Mouse (Mus musculus) heart, postnatal 0 days (tissue): ENCODE measurements around the gene Spata17. TPM values are rescaled to one million over a fixed set of nuclear protein-coding genes. Genes with fewer than 3 reads are reported as not detected.

Experiments used
- ATAC-seq: fragments of 200-750 bp; cut with Nextera tagmentation; 2 replicates; pipeline ENCODE4 v1.8.0; 2017; ENCODE audit warnings: low read depth, moderate number of reproducible peaks, moderate library complexity; ENCODE audit not compliant: insufficient read depth
- DNase-seq: peaks from one replicate; pipeline ENCODE4 v3.0.0-alpha.2; 2016; ENCODE audit warnings: low spot score
- H3K27ac ChIP-seq: fragments of 300-500 bp; sonication (generic); 2 replicates; pipeline ENCODE4 v1.5.1; 2014; ENCODE audit warnings: low read depth, mild to moderate bottlenecking
- H3K27me3 ChIP-seq: fragments of 300-500 bp; sonication (generic); 2 replicates; pipeline ENCODE4 v1.6.1; 2014; ENCODE audit warnings: low read length, mixed read lengths; ENCODE audit not compliant: control insufficient read depth, insufficient read depth
- H3K36me3 ChIP-seq: fragments of 300-500 bp; sonication (generic); replicated peaks from 2 replicates; pipeline ENCODE4 v1.6.1; 2014; ENCODE audit warnings: low read length, mixed read lengths; ENCODE audit not compliant: control insufficient read depth, insufficient read depth
- H3K4me1 ChIP-seq: fragments of 300-500 bp; sonication (generic); 2 replicates; pipeline ENCODE4 v1.6.1; 2014; ENCODE audit warnings: antibody characterized with exemption; ENCODE audit not compliant: control insufficient read depth, insufficient read depth
- H3K4me2 ChIP-seq: fragments of 300-500 bp; sonication (generic); 2 replicates; pipeline ENCODE4 v1.6.1; 2014; ENCODE audit warnings: low read depth, mild to moderate bottlenecking, low read length, moderate library complexity
- H3K4me3 ChIP-seq: fragments of 300-500 bp; sonication (generic); 2 replicates; pipeline ENCODE4 v1.5.1; 2014; ENCODE audit warnings: low read depth, low read length
- H3K9ac ChIP-seq: fragments of 300-500 bp; sonication (generic); replicated peaks from 2 replicates; pipeline ENCODE4 v1.6.1; 2014; ENCODE audit warnings: low read depth, low read length, mixed read lengths
- H3K9me3 ChIP-seq: fragments of 300-500 bp; sonication (generic); replicated peaks from 2 replicates; pipeline ENCODE4 v1.6.1; 2016; ENCODE audit warnings: low read length; ENCODE audit not compliant: control insufficient read depth
- CTCF ChIP-seq: IDR thresholded peaks from 2 replicates; pipeline ENCODE4 v1.5.1; 2016; ENCODE audit warnings: antibody characterized with exemption, control low read depth, low read depth
- EP300 ChIP-seq: IDR thresholded peaks from 2 replicates; pipeline ENCODE4 v1.6.1; 2016; ENCODE audit warnings: antibody characterized with exemption, low read depth
- WGBS: fragments of 180-500 bp; shearing (Covaris S2); extraction: QIAGEN DNeasy Blood & Tissue Kit; methylation state at CpG from one replicate; pipeline ENCODE4 v1.1.7; 2014; 5-methylcytosine and 5-hydroxymethylcytosine counted together
- polyA plus RNA-seq: library from polyadenylated mRNA; unstranded; fragments of >200 nt; fragmentation: Nextera tagmentation; extraction: Ambion mirVana; gene quantifications from 2 replicates; pipeline ENCODE4 v1.2.1, GENCODE M21; 2015
- total RNA-seq: library from RNA; depleted of rRNA; stranded (reverse); fragments of >200 nt; gene quantifications from 2 replicates; pipeline ENCODE4 v1.2.3, GENCODE M21; 2014; ENCODE audit warnings: low replicate concordance

Gene Spata17
- total and polyA plus RNA-seq, 2 experiments from 2014 or later = 0.15 to 1.1 TPM

DNA sequence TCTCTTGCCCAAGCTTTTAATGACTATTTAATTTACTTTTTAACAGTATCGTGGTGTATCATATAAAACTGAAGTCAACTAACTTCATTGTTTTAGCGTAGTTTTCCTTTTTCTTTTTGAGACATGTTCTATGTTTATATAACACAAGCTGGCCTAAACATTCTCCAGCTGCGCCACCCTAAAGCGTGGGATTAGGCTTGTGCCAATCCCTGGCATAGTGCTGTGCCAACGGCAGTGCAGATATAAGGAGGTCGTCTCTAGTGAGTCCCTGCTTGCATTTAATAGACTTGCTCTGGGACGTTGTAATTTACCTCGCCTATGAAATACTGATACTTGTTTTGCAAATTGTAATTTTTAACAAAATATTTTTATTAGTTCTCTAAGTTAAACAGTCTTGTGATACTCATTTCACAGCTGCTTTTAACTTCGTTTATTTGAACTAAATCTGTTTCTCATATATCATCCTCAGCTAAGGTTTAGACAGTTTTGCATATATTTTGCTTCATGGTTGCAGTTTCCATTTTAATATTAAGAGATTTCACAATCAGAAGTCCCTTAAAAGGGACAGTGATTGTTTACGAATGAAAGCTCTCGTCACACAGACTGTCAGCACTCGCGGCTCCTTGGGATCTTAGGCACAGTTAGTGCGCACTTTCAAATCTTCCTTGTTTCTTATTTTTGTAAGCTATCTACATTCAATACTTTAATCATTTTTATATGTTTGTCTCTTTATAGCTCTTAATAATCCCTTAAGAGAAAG lies 17.1 kb upstream of the Spata17 start:
- Histone ChIP-seq H3K36me3 (peaks cover 23% of the 10 kb centered on the region), H3K27me3 (no peaks in the 10 kb centered on the region), H3K4me1 (peaks cover 5% of the 10 kb centered on the region; the same call in 1 of the 2 replicates), H3K9me3 (no peaks in the 10 kb centered on the region), H3K9ac (no peak overlapping the region), H3K4me3 (no peak overlapping the region), H3K27ac (no peak overlapping the region), H3K4me2 (no peak overlapping the region)
- ATAC-seq = no peak
- 90% methylated on average over 14 of the region's 14 CpGs for WGBS
- TF ChIP-seq CTCF (no peak), EP300 (no peak)
- DNase-seq = no peak

DNA sequence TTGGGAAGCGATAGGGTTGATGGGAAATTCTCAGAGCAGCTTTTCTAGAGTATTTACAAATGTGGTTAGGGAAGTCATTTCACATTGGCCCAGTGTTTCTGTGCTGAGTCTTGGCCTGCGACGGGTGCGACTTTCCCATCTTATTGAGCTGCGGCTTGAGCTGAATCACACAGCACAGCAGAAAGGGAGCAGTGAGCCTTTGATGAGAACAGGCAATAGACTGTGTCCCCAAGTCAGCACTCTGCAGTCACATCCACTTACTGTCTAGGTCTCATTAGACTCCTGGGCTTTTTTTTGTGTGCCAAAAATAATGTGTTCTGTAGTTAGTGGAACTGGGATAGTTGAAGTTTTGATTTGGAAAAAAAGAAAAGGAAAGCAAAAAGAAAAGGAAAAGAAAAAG lies 15.0 kb upstream of the Spata17 start:
- peaks cover 8% of the 10 kb centered on the region for H3K4me1 ChIP-seq
- no peak overlapping the region for H3K4me2 ChIP-seq
- no peak overlapping the region for H3K4me3 ChIP-seq
- H3K36me3 ChIP-seq = peaks cover 22% of the 10 kb centered on the region
- no peaks in the 10 kb centered on the region for H3K27me3 ChIP-seq
- no peaks in the 10 kb centered on the region for H3K9me3 ChIP-seq
- H3K9ac ChIP-seq = no peak overlapping the region
- 92% methylated on average over 5 of the region's 5 CpGs for WGBS
- TF ChIP-seq EP300 (no peak), CTCF (no peak)
- ATAC-seq = no peak
- H3K27ac ChIP-seq = no peak overlapping the region
- DNase-seq = no peak

- Histone ChIP-seq H3K4me2 (no peak overlapping the region), H3K4me1 (peaks cover 8% of the 10 kb centered on the region), H3K27ac (no peak overlapping the region), H3K36me3 (peaks cover 17% of the 10 kb centered on the region), H3K4me3 (no peak overlapping the region), H3K9ac (no peak overlapping the region), H3K27me3 (no peaks in the 10 kb centered on the region), H3K9me3 (no peaks in the 10 kb centered on the region)
- no peak for ATAC-seq
- TF ChIP-seq EP300 = no peak
- no peak for DNase-seq
- WGBS = 73% methylated on average over 13 of the region's 13 CpGs
These were observed 13.3 kb upstream of the Spata17 start for GRCm38 (mm10) chr1:187228414-187229146.

GRCm38 (mm10) chr1:187226328-187227025 lies 11.2 kb upstream of the Spata17 start:
- 29% methylated on average over 11 of the region's 11 CpGs for WGBS
- H3K27ac ChIP-seq = peak overlapping the region; percentile 52

GRCm38 (mm10) chr1:187220756-187221155 lies 5.5 kb upstream of the Spata17 start:
- Histone ChIP-seq H3K36me3 (0 out of 2 replicates have a peak, but pooled peaks cover 3% of the 10 kb centered on the region), H3K4me3 (no peak overlapping the region), H3K9me3 (no peaks in the 10 kb centered on the region), H3K4me2 (no peak overlapping the region), H3K27me3 (no peaks in the 10 kb centered on the region), H3K9ac (no peak overlapping the region), H3K4me1 (no peaks in the 10 kb centered on the region), H3K27ac (no peak overlapping the region)
- ATAC-seq (no peak), DNase-seq (no peak)
- no peak for TF ChIP-seq CTCF
- TF ChIP-seq EP300 = no peak
- 71% methylated on average over 6 of the region's 6 CpGs for WGBS

More at GRCm38 (mm10) chr1:187226328-187227025, 11.2 kb upstream of the Spata17 start:
- H3K9me3 ChIP-seq = no peaks in the 10 kb centered on the region
- H3K4me2 ChIP-seq = peak overlapping the region; percentile 11; the same call in 1 of the 2 replicates
- H3K27me3 ChIP-seq = no peaks in the 10 kb centered on the region
- H3K36me3 ChIP-seq = 0 out of 2 replicates have a peak, but pooled peaks cover 6% of the 10 kb centered on the region
- no peak for TF ChIP-seq EP300
- no peak for TF ChIP-seq CTCF
- peak; percentile 16 for DNase-seq
- H3K4me3 ChIP-seq = no peak overlapping the region
- H3K9ac ChIP-seq = no peak overlapping the region
- ATAC-seq = 0 out of 2 replicates have a peak, but pooled peaks have one; percentile 41
- peaks cover 8% of the 10 kb centered on the region for H3K4me1 ChIP-seq
